Mouse (Mus musculus) lung, adult 2 months (tissue): Measurements from ENCODE around the gene Adamts15. TPM values are rescaled to one million over a fixed set of nuclear protein-coding genes. Genes with fewer than 3 reads are reported as not detected.

Source experiments
- DNase-seq: peaks from one replicate; pipeline ENCODE4 v3.0.0; 2022
- H3K4me1 ChIP-seq: fragments of 200-500 bp; 2 replicates; pipeline ENCODE4 v1.6.1; 2011; ENCODE audit warnings: low read length; ENCODE audit not compliant: control insufficient read depth, insufficient read depth
- H3K4me3 ChIP-seq: fragments of 200-500 bp; replicated peaks from 2 replicates; pipeline ENCODE3; 2011; ENCODE audit warnings: low read depth, mild to moderate bottlenecking, control low read depth, low read length; ENCODE audit errors: extremely low read depth
- CTCF ChIP-seq: fragments of 200-500 bp; IDR thresholded peaks from 2 replicates; pipeline ENCODE4 v1.5.1; 2011; ENCODE audit warnings: mild to moderate bottlenecking, low read length, control low read depth; ENCODE audit not compliant: insufficient read depth
- POLR2A ChIP-seq: fragments of 200-500 bp; IDR thresholded peaks from 2 replicates; pipeline ENCODE4 v1.6.1; 2011; ENCODE audit warnings: low read depth, mild to moderate bottlenecking, control low read depth, low read length, borderline replicate concordance; ENCODE audit errors: extremely low read depth
- WGBS: fragments of 180-500 bp; shearing (Covaris S2); methylation state at CpG from one replicate; pipeline ENCODE4 v1.1.7; 2018; 5-methylcytosine and 5-hydroxymethylcytosine counted together
- polyA plus RNA-seq: library from polyadenylated mRNA; depleted of rRNA; stranded (reverse); fragments of >200 nt; gene quantifications from 2 replicates; pipeline ENCODE4 v1.2.3, GENCODE M21; 2012; rRNA removed

The Adamts15 gene
- polyA plus RNA-seq, 1 experiment = 29.6 TPM

GRCm38 (mm10) chr9:30849444-30849843 is 72.8 kb downstream of the Adamts15 start:
- no peak for TF ChIP-seq CTCF
- TF ChIP-seq POLR2A = no peak
- no peak overlapping the region for H3K4me3 ChIP-seq
- 86% methylated on average over 8 of the region's 8 CpGs for WGBS

More at GRCm38 (mm10) chr9:30849444-30849843, 72.8 kb downstream of the Adamts15 start:
- no peak for DNase-seq
- no peaks in the 10 kb centered on the region for H3K4me1 ChIP-seq

Other genes starting within 250 kb of the Adamts15 start
- 8.6 and 11.8 TPM in 2 replicates for gene Adamts8, start 20.1 kb upstream of the Adamts15 start, polyA plus RNA-seq
- gene Zbtb44, start 108.2 kb upstream of the Adamts15 start, polyA plus RNA-seq = 5.9 and 8.2 TPM in 2 replicates
- 42.5 and 47.2 TPM in 2 replicates for gene St14, start 209.4 kb upstream of the Adamts15 start, polyA plus RNA-seq